ENCODE assay signal across 28 mouse cellular contexts in the genomic region with DNA sequence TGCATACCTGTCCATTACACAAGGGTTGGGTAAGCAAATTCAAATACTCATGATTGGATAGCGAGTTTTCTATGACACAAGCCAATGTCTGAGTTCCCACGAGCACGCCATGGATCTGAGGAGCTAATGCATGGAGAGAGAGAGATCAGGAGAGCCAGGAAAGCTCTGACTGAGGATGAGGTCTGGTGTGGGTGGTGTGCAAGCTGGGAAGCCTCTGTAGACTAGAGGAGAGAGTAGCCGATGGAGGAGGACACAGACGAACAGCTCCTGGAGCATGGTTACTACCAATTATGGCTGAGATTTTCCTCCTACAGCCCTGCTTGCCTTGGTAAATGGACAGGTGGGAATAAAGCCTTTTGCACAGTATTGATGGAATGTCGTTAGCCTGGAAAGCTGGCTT.
"Had no signal": no experiment of that assay in that cellular context is flagged by ENCODE, and none has a peak within 500 bp of the region (broad histone marks: within the 10 kb centered on the region; RNA-seq: fewer than 3 reads in every experiment).

No protein-coding gene starts in this region.

- H3K36me3 ChIP-seq: embryonic facial prominence, embryonic 10.5 days; embryonic facial prominence, embryonic 12.5 days; embryonic facial prominence, embryonic 13.5 days; embryonic facial prominence, embryonic 15.5 days; forebrain, embryonic 10.5 days; forebrain, embryonic 12.5 days; forebrain, embryonic 15.5 days had no signal

- H3K9me3 ChIP-seq: embryonic facial prominence, embryonic 10.5 days; embryonic facial prominence, embryonic 12.5 days; embryonic facial prominence, embryonic 13.5 days; embryonic facial prominence, embryonic 15.5 days; forebrain, embryonic 10.5 days; forebrain, embryonic 12.5 days; forebrain, embryonic 13.5 days; forebrain, embryonic 15.5 days had no signal

- H3K27me3 ChIP-seq: embryonic facial prominence, embryonic 12.5 days; embryonic facial prominence, embryonic 13.5 days; embryonic facial prominence, embryonic 15.5 days; forebrain, embryonic 12.5 days; forebrain, embryonic 13.5 days; forebrain, embryonic 15.5 days had no signal

- H3K4me1 ChIP-seq: embryonic facial prominence, embryonic 10.5 days; embryonic facial prominence, embryonic 12.5 days; embryonic facial prominence, embryonic 13.5 days; embryonic facial prominence, embryonic 15.5 days; forebrain, embryonic 10.5 days; forebrain, embryonic 12.5 days; forebrain, embryonic 13.5 days; forebrain, embryonic 15.5 days had no signal

- DNase-seq: cerebellum, adult 8-10 months; cerebellum, adult 9-10 months; cerebellum, adult 9-11 months; cerebellum, postnatal 10 days; cerebellum, postnatal 14 days; cerebellum, postnatal 25 days; cerebellum, postnatal 36 days; embryo, embryonic 11 days; forebrain, postnatal 0 days; gastrocnemius, adult 2 months; gastrocnemius, postnatal 10 days; gastrocnemius, postnatal 14 days; gastrocnemius, postnatal 25 days; gastrocnemius, postnatal 36 days; heart, adult 11 months; heart, adult 18-20 months; heart, adult 2 months had no signal

- H3K9ac ChIP-seq: embryonic facial prominence, embryonic 12.5 days; embryonic facial prominence, embryonic 13.5 days; embryonic facial prominence, embryonic 15.5 days; forebrain, embryonic 12.5 days; forebrain, embryonic 13.5 days; forebrain, embryonic 15.5 days; forebrain, postnatal 0 days had no signal

- H3K27ac ChIP-seq: embryonic facial prominence, embryonic 10.5 days; embryonic facial prominence, embryonic 12.5 days; embryonic facial prominence, embryonic 13.5 days; embryonic facial prominence, embryonic 15.5 days; forebrain, embryonic 10.5 days; forebrain, embryonic 12.5 days; forebrain, embryonic 13.5 days; forebrain, embryonic 15.5 days; gastrocnemius, adult 2 months; heart, adult 2 months had no signal

- ATAC-seq: forebrain, embryonic 13.5 days; forebrain, embryonic 14.5 days; forebrain, embryonic 15.5 days; forebrain, embryonic 16.5 days; forebrain, postnatal 0 days had no signal

- H3K4me2 ChIP-seq: embryonic facial prominence, embryonic 12.5 days; embryonic facial prominence, embryonic 13.5 days; embryonic facial prominence, embryonic 15.5 days; forebrain, embryonic 12.5 days; forebrain, embryonic 13.5 days; forebrain, embryonic 15.5 days had no signal

- H3K4me3 ChIP-seq: embryonic facial prominence, embryonic 10.5 days; embryonic facial prominence, embryonic 12.5 days; embryonic facial prominence, embryonic 13.5 days; embryonic facial prominence, embryonic 15.5 days; erythroblast, embryonic 14.5 days; forebrain, embryonic 10.5 days; forebrain, embryonic 12.5 days; forebrain, embryonic 13.5 days; forebrain, embryonic 15.5 days; gastrocnemius, adult 2 months; heart, adult 2 months had no signal
